Mouse (Mus musculus) thymus, postnatal 14 days (tissue): Measurements from ENCODE around the gene Eva1b.

Experiments used
- DNase-seq: peaks from one replicate; pipeline ENCODE4 v3.0.0; 2021

The Eva1b gene

GRCm38 (mm10) chr4:126147533-126148160, at the start of gene Eva1b:
TSS of gene Eva1b (plus strand) at chr4:126147744.
- DNase-seq: peak; percentile 40

- no peak for DNase-seq
Measured at GRCm38 (mm10) chr4:126099365-126099764, 48.2 kb upstream of the Eva1b start.

GRCm38 (mm10) chr4:126100764-126101163, 46.8 kb upstream of the Eva1b start:
- DNase-seq: no peak

GRCm38 (mm10) chr4:126102061-126102841, 45.3 kb upstream of the Eva1b start:
- DNase-seq: no peak

GRCm38 (mm10) chr4:126103057-126103581, 44.4 kb upstream of the Eva1b start:
- peak; percentile 62 for DNase-seq

- peak; percentile 97 for DNase-seq
Measured at GRCm38 (mm10) chr4:126103590-126104068, 43.9 kb upstream of the Eva1b start, which contains the start of gene Stk40. TSS of gene Stk40 (plus strand) at chr4:126103957.

- DNase-seq: peak; percentile 47
Measured at GRCm38 (mm10) chr4:126104261-126105075, 43.1 kb upstream of the Eva1b start.

GRCm38 (mm10) chr4:126105131-126105783, 42.3 kb upstream of the Eva1b start:
- DNase-seq: no peak

GRCm38 (mm10) chr4:126108061-126108740, 39.3 kb upstream of the Eva1b start:
- DNase-seq: no peak

GRCm38 (mm10) chr4:126109613-126110373, 37.8 kb upstream of the Eva1b start:
- DNase-seq: no peak

GRCm38 (mm10) chr4:126110374-126111152, 37.0 kb upstream of the Eva1b start:
- peak; percentile 87 for DNase-seq

GRCm38 (mm10) chr4:126111153-126111549, 36.4 kb upstream of the Eva1b start:
- peak; percentile 44 for DNase-seq

GRCm38 (mm10) chr4:126113243-126113642, 34.3 kb upstream of the Eva1b start:
- no peak for DNase-seq

GRCm38 (mm10) chr4:126113943-126114342, 33.6 kb upstream of the Eva1b start:
- DNase-seq: peak; percentile 82

GRCm38 (mm10) chr4:126115411-126115810, 32.1 kb upstream of the Eva1b start:
- DNase-seq: no peak

GRCm38 (mm10) chr4:126115871-126116521, 31.5 kb upstream of the Eva1b start:
- DNase-seq: no peak

GRCm38 (mm10) chr4:126117116-126117515, 30.4 kb upstream of the Eva1b start:
- no peak for DNase-seq

- no peak for DNase-seq
Measured at GRCm38 (mm10) chr4:126118651-126119050, 28.9 kb upstream of the Eva1b start.

GRCm38 (mm10) chr4:126119051-126119450, 28.5 kb upstream of the Eva1b start:
- no peak for DNase-seq

GRCm38 (mm10) chr4:126120052-126120451, 27.5 kb upstream of the Eva1b start:
- DNase-seq: no peak
